Mouse (Mus musculus) small intestine, adult 2 months (tissue): ENCODE results near the gene Sigirr.

Experiments used
- CTCF ChIP-seq: fragments of 200-500 bp; IDR thresholded peaks from 2 replicates; pipeline ENCODE4 v1.5.1; 2012; ENCODE audit warnings: low read depth, mild to moderate bottlenecking, control low read depth, inconsistent platforms, low read length, moderate library complexity, mixed read lengths; ENCODE audit not compliant: insufficient replicate concordance, insufficient read length; ENCODE audit errors: extremely low read depth
- POLR2A ChIP-seq: fragments of 200-500 bp; IDR thresholded peaks from 2 replicates; pipeline ENCODE4 v1.6.1; 2012; ENCODE audit warnings: low read depth, mild to moderate bottlenecking, control low read depth, inconsistent platforms, low read length, moderate library complexity

DNA sequence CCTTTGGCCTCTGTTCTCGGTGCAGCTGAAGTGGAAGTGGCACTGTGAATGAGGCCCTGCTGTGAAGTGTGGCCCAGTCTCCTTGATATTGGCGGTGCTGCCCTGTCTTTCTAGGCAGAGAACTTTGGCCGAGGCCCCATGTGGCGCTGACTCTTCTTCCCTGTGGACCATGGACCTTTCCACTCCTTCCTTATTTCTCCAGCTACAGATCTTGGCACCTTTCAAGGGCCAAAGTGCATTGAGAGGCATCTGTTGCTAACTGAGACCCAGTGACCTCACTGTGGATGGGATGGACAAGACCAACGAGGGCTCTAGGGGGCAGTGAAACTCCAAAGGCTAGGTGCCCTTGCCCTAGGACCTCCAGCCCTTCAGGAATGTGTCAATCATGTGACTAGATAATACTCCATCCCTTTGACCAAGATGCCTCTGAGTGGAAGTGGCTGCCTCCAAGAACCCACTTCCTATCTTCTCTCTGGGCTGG is 20.7 kb upstream of the Sigirr start:
- TF ChIP-seq CTCF (no peak), POLR2A (peak; percentile 59; the same call in 1 of the 2 replicates)
